Mouse (Mus musculus) CD8-positive naive resting alpha-beta T cell, adult 2 months (primary cell): ENCODE results near the gene Rhox13.

ENCODE experiments used
- DNase-seq, 2 experiments: peaks; one replicate each; pipeline ENCODE4 v3.0.0; 2022; ENCODE audit warnings: low read depth in 2 of 2, low spot score in 2 of 2

Rhox13 gene

GRCm38 (mm10) chrX:38120982-38121381, at the start of gene Rhox13:
Rhox13 (plus strand) TSS chrX:38121219.
- no peak for DNase-seq

- DNase-seq: peak in 1 of 2 experiments; percentile 18
Observed at GRCm38 (mm10) chrX:38084226-38084625, 36.8 kb upstream of the Rhox13 start.

GRCm38 (mm10) chrX:38085041-38085440, 36.0 kb upstream of the Rhox13 start, which contains the start of gene Rhox11:
Rhox11 (minus strand) TSS chrX:38085141.
- no peak for DNase-seq

GRCm38 (mm10) chrX:38110807-38111206, 10.2 kb upstream of the Rhox13 start, which contains the start of gene Rhox12:
Rhox12 (minus strand) TSS chrX:38110907.
- no peak for DNase-seq

- DNase-seq: no peak
Observed at GRCm38 (mm10) chrX:38121478-38121877, 459 bp downstream of the Rhox13 start.

- DNase-seq: no peak
Observed at GRCm38 (mm10) chrX:38159097-38159496, 38.1 kb downstream of the Rhox13 start.

- DNase-seq: no peak
Observed at GRCm38 (mm10) chrX:38165315-38165714, 44.3 kb downstream of the Rhox13 start.

- DNase-seq: no peak
Observed at GRCm38 (mm10) chrX:38166064-38166463, 45.0 kb downstream of the Rhox13 start.

- no peak for DNase-seq
Observed at GRCm38 (mm10) chrX:38166592-38166991, 45.6 kb downstream of the Rhox13 start.
